Mouse (Mus musculus) left cerebral cortex, postnatal 25 days (tissue): ENCODE results near the gene Bpifc. TPM values are rescaled to one million over a fixed set of nuclear protein-coding genes. Genes with fewer than 3 reads are reported as not detected.

Experiments
- total RNA-seq, 2 experiments: library from RNA; stranded (reverse); gene quantifications; 2 replicates each; pipeline ENCODE4 v1.2.3; 2021

Bpifc gene
- total RNA-seq, 2 experiments from 2014 or later = not detected

Other genes starting within 250 kb of the Bpifc start
- gene Pwp1, start 182.4 kb downstream of the Bpifc start, total RNA-seq = 10 to 100 TPM; 16.8 to 17.7 TPM
- 10 to 100 TPM; 27.8 to 29.6 TPM for gene Prdm4, start 94.8 kb downstream of the Bpifc start, total RNA-seq
- gene Ascl4, start 84.2 kb downstream of the Bpifc start, total RNA-seq = not detected
- gene Rtcb, start 54.1 kb downstream of the Bpifc start, total RNA-seq = 100 to 1,000 TPM; 101 to 102 TPM
- gene Fbxo7, start 10.1 kb upstream of the Bpifc start, total RNA-seq = 10 to 100 TPM; 22.6 to 32.0 TPM